ENCODE assay signal across 9 mouse cellular contexts in genomic region chr2:130577632-130578031, GRCm38 (mm10). TPM values are rescaled to one million over a fixed set of nuclear protein-coding genes. Genes with fewer than 3 reads are reported as not detected.
A peak's percentile ranks its signal among the peaks of the same experiment; 100 is the strongest.
DNase-seq lines count a peak whose midpoint lies in the region; ATAC-seq and TF ChIP-seq lines count a peak whose summit lies in the region.
"Had no signal": no experiment of that assay in that cellular context is flagged by ENCODE, and none has a peak within 500 bp of the region (broad histone marks: within the 10 kb centered on the region; RNA-seq: fewer than 3 reads in every experiment).

No protein-coding gene starts in this region.

- no peak for ATAC-seq in embryonic facial prominence, embryonic 14.5 days (ENCODE audit: low read depth)
- ATAC-seq in intestine, embryonic 16.5 days, result peak; percentile 71
- ATAC-seq in liver, postnatal 0 days, result peak; percentile 93
- no peak; the same call in 1 of the 2 replicates for ATAC-seq in neural tube, embryonic 15.5 days (ENCODE audit: low FRiP score)

- DNase-seq in 3134 (ENCODE audit: extremely low read depth, insufficient read length, low spot score) (peak; percentile 69), ES-CJ7 (ENCODE audit: low read depth, low spot score) (peak; percentile 43)
- no peak for DNase-seq in embryonic facial prominence, embryonic 14.5 days (ENCODE audit: low spot score)
- DNase-seq in liver, postnatal 0 days, result peak; percentile 73
- DNase-seq in yolk sac, embryonic 10.5 days (ENCODE audit: low spot score), result no peak
- no peak for DNase-seq in left cerebral cortex, adult 2 months (ENCODE audit: extremely low spot score in 1 of 2, low spot score in 2 of 2)

- no peak overlapping the region for H3K27ac ChIP-seq in embryonic facial prominence, embryonic 14.5 days (replicated peaks; ENCODE audit: low read depth, low read length)
- H3K27ac ChIP-seq in intestine, embryonic 16.5 days (ENCODE audit: low read length), result no peak overlapping the region
- no peak overlapping the region for H3K27ac ChIP-seq in liver, postnatal 0 days (ENCODE audit: low read depth)
- H3K27ac ChIP-seq in neural tube, embryonic 15.5 days (replicated peaks), result no peak overlapping the region
- no peak overlapping the region for H3K27ac ChIP-seq in left cerebral cortex, adult 2 months

- H3K4me1 ChIP-seq in embryonic facial prominence, embryonic 14.5 days (ENCODE audit: control insufficient read depth, insufficient read depth, low read length), result 0 out of 2 replicates have a peak, but pooled peaks cover 5% of the 10 kb centered on the region
- peaks cover 22% of the 10 kb centered on the region; the same call in 1 of the 2 replicates for H3K4me1 ChIP-seq in intestine, embryonic 16.5 days (ENCODE audit: control insufficient read depth, insufficient read depth, low read length)
- H3K4me1 ChIP-seq in liver, postnatal 0 days (ENCODE audit: insufficient read depth), result peaks cover 11% of the 10 kb centered on the region; the same call in 1 of the 2 replicates
- peaks cover 31% of the 10 kb centered on the region for H3K4me1 ChIP-seq in neural tube, embryonic 15.5 days

- no peak for TF ChIP-seq CTCF in liver, postnatal 0 days (IDR thresholded peaks at IDR 0.05; ENCODE audit: low read depth)
- TF ChIP-seq CTCF in left cerebral cortex, adult 2 months (IDR thresholded peaks at IDR 0.05), result no peak

- no peak overlapping the region for H3K9ac ChIP-seq in embryonic facial prominence, embryonic 14.5 days (ENCODE audit: low read depth, low read length)
- H3K9ac ChIP-seq in intestine, embryonic 16.5 days (ENCODE audit: low read depth, low read length), result no peak overlapping the region
- H3K9ac ChIP-seq in liver, postnatal 0 days (replicated peaks), result no peak overlapping the region
- H3K9ac ChIP-seq in neural tube, embryonic 15.5 days (replicated peaks), result no peak overlapping the region

- peak overlapping the region; percentile 57; the same call in 1 of the 2 replicates for H3K4me2 ChIP-seq in embryonic facial prominence, embryonic 14.5 days (ENCODE audit: low read depth, low read length)
- H3K4me2 ChIP-seq in intestine, embryonic 16.5 days (ENCODE audit: low read depth, low read length), result peak overlapping the region; percentile 44
- H3K4me2 ChIP-seq in liver, postnatal 0 days (ENCODE audit: low read depth, low read length), result peak overlapping the region; percentile 27
- H3K4me2 ChIP-seq in neural tube, embryonic 15.5 days, result peak overlapping the region; percentile 27

- TF ChIP-seq EP300 in liver, postnatal 0 days (IDR thresholded peaks at IDR 0.05; ENCODE audit: low read depth), result no peak

- H3K9me3 ChIP-seq in embryonic facial prominence, embryonic 14.5 days (ENCODE audit: control insufficient read depth, low read length), result no peaks in the 10 kb centered on the region
- H3K9me3 ChIP-seq in intestine, embryonic 16.5 days (ENCODE audit: control insufficient read depth, low read length), result no peaks in the 10 kb centered on the region
- no peaks in the 10 kb centered on the region for H3K9me3 ChIP-seq in liver, postnatal 0 days (ENCODE audit: low read length)
- no peaks in the 10 kb centered on the region for H3K9me3 ChIP-seq in neural tube, embryonic 15.5 days (replicated peaks)

- 3% methylated on average over 9 of the region's 12 CpGs for WGBS in embryonic facial prominence, embryonic 14.5 days
- 8% methylated on average over 12 of the region's 12 CpGs for WGBS in intestine, embryonic 16.5 days
- WGBS in liver, postnatal 0 days (ENCODE audit: insufficient replicate concordance), result 5% methylated on average over 12 of the region's 12 CpGs
- WGBS in neural tube, embryonic 15.5 days, result 3% methylated on average over 12 of the region's 12 CpGs

- H3K36me3 ChIP-seq in embryonic facial prominence, embryonic 14.5 days (ENCODE audit: control insufficient read depth, insufficient read depth, low read length), result no peaks in the 10 kb centered on the region
- H3K36me3 ChIP-seq in intestine, embryonic 16.5 days (ENCODE audit: control insufficient read depth, insufficient read depth, low read length), result no peaks in the 10 kb centered on the region
- H3K36me3 ChIP-seq in liver, postnatal 0 days (replicated peaks; ENCODE audit: insufficient read depth, low read length), result no peaks in the 10 kb centered on the region
- no peaks in the 10 kb centered on the region for H3K36me3 ChIP-seq in neural tube, embryonic 15.5 days

- peak overlapping the region; percentile 17 for H3K4me3 ChIP-seq in embryonic facial prominence, embryonic 14.5 days (ENCODE audit: low read depth, low read length)
- H3K4me3 ChIP-seq in intestine, embryonic 16.5 days (ENCODE audit: low read length), result no peak overlapping the region
- no peak overlapping the region for H3K4me3 ChIP-seq in liver, postnatal 0 days (ENCODE audit: low read depth, low read length)
- H3K4me3 ChIP-seq in neural tube, embryonic 15.5 days (replicated peaks), result 0 out of 2 replicates have a peak overlapping the region, but pooled peaks have one; percentile 2
- H3K4me3 ChIP-seq in left cerebral cortex, adult 2 months, result no peak overlapping the region

- intact Hi-C loops in left cerebral cortex, adult 2 months (cut with DNase I), result no loop called here

- H3K27me3 ChIP-seq in embryonic facial prominence, embryonic 14.5 days (replicated peaks; ENCODE audit: control insufficient read depth, insufficient read depth, low read length), result peaks cover 80% of the 10 kb centered on the region
- H3K27me3 ChIP-seq in intestine, embryonic 16.5 days (replicated peaks; ENCODE audit: control insufficient read depth, insufficient read depth, low read length), result peaks cover 68% of the 10 kb centered on the region
- peaks cover 73% of the 10 kb centered on the region for H3K27me3 ChIP-seq in liver, postnatal 0 days (ENCODE audit: insufficient read depth, low read length)
- H3K27me3 ChIP-seq in neural tube, embryonic 15.5 days (replicated peaks), result peaks cover 82% of the 10 kb centered on the region

RNA-seq across cellular contexts. Expression of gene Oxt, which starts 1.7 kb away (rescaled TPM):
- polyA plus RNA-seq in embryonic facial prominence, embryonic 14.5 days (2014; fragmentation: Nextera tagmentation; extraction: Ambion mirVana), result not detected in 2 replicates
- not detected in 2 replicates for polyA plus RNA-seq in intestine, embryonic 16.5 days (2015; fragmentation: Nextera tagmentation; extraction: Ambion mirVana)
- not detected in 2 replicates for polyA plus RNA-seq in liver, postnatal 0 days (2015; fragmentation: Nextera tagmentation; extraction: Ambion mirVana)
- not detected in 2 replicates for polyA plus RNA-seq in neural tube, embryonic 15.5 days (2015; fragmentation: Nextera tagmentation; extraction: Ambion mirVana)
- 1 to 10 TPM in 1 of 2 experiments, not detected in 1; 4.4 TPM for total RNA-seq in left cerebral cortex, adult 2 months (2021)
- polyA plus RNA-seq: stomach, embryonic 14.5 days had no signal

RNA-seq across cellular contexts. Expression of gene Avp, which starts 4.7 kb away (rescaled TPM):
- not detected in 2 replicates for polyA plus RNA-seq in embryonic facial prominence, embryonic 14.5 days (2014; fragmentation: Nextera tagmentation; extraction: Ambion mirVana)
- polyA plus RNA-seq in intestine, embryonic 16.5 days (2015; fragmentation: Nextera tagmentation; extraction: Ambion mirVana), result not detected in 2 replicates
- not detected in 2 replicates for polyA plus RNA-seq in liver, postnatal 0 days (2015; fragmentation: Nextera tagmentation; extraction: Ambion mirVana)
- polyA plus RNA-seq in neural tube, embryonic 15.5 days (2015; fragmentation: Nextera tagmentation; extraction: Ambion mirVana), result not detected in 2 replicates
- total RNA-seq in left cerebral cortex, adult 2 months (2021), result 10 to 100 TPM in 1 of 2 experiments, not detected in 1; 22.8 TPM
- polyA plus RNA-seq: stomach, embryonic 14.5 days had no signal

RNA-seq across cellular contexts. Expression of gene Mrps26, which starts 14.1 kb away (rescaled TPM):
- polyA plus RNA-seq in embryonic facial prominence, embryonic 14.5 days (2014; fragmentation: Nextera tagmentation; extraction: Ambion mirVana), result 88.6 and 91.7 TPM in 2 replicates
- polyA plus RNA-seq in intestine, embryonic 16.5 days (2015; fragmentation: Nextera tagmentation; extraction: Ambion mirVana), result 92.2 and 96.8 TPM in 2 replicates
- 38.8 and 39.8 TPM in 2 replicates for polyA plus RNA-seq in liver, postnatal 0 days (2015; fragmentation: Nextera tagmentation; extraction: Ambion mirVana)
- 105 and 107 TPM in 2 replicates for polyA plus RNA-seq in neural tube, embryonic 15.5 days (2015; fragmentation: Nextera tagmentation; extraction: Ambion mirVana)
- 10 to 100 TPM; 72.6 to 75.6 TPM for total RNA-seq in left cerebral cortex, adult 2 months (2021)

RNA-seq across cellular contexts. Expression of gene Fastkd5, which starts 52.2 kb away (rescaled TPM):
- polyA plus RNA-seq in embryonic facial prominence, embryonic 14.5 days (2014; fragmentation: Nextera tagmentation; extraction: Ambion mirVana), result 14.7 and 15.4 TPM in 2 replicates
- 15.5 and 16.2 TPM in 2 replicates for polyA plus RNA-seq in intestine, embryonic 16.5 days (2015; fragmentation: Nextera tagmentation; extraction: Ambion mirVana)
- polyA plus RNA-seq in liver, postnatal 0 days (2015; fragmentation: Nextera tagmentation; extraction: Ambion mirVana), result 5.9 and 7.2 TPM in 2 replicates
- 9.5 and 10.8 TPM in 2 replicates for polyA plus RNA-seq in neural tube, embryonic 15.5 days (2015; fragmentation: Nextera tagmentation; extraction: Ambion mirVana)
- 1 to 10 TPM; 7.9 to 8.7 TPM for total RNA-seq in left cerebral cortex, adult 2 months (2021)

RNA-seq across cellular contexts. Expression of gene Ubox5, which starts 52.2 kb away (rescaled TPM):
- 9.9 and 14.2 TPM in 2 replicates for polyA plus RNA-seq in embryonic facial prominence, embryonic 14.5 days (2014; fragmentation: Nextera tagmentation; extraction: Ambion mirVana)
- 11.7 and 12.0 TPM in 2 replicates for polyA plus RNA-seq in intestine, embryonic 16.5 days (2015; fragmentation: Nextera tagmentation; extraction: Ambion mirVana)
- 2.6 TPM in 2 replicates for polyA plus RNA-seq in liver, postnatal 0 days (2015; fragmentation: Nextera tagmentation; extraction: Ambion mirVana)
- polyA plus RNA-seq in neural tube, embryonic 15.5 days (2015; fragmentation: Nextera tagmentation; extraction: Ambion mirVana), result 10.0 and 11.3 TPM in 2 replicates
- total RNA-seq in left cerebral cortex, adult 2 months (2021), result 10 to 100 TPM; 10.0 to 12.5 TPM

Comparison
In these comparisons a context has a peak if more than half of its experiments do, and no peak if none do; other contexts are left out.
1. DNase-seq: peak in 3134 (single experiment), ES-CJ7 (single experiment) and liver, postnatal 0 days (single experiment); none in embryonic facial prominence, embryonic 14.5 days (single experiment), yolk sac, embryonic 10.5 days (single experiment) and left cerebral cortex, adult 2 months (0 of 2).
2. ATAC-seq: peak in intestine, embryonic 16.5 days (single experiment) and liver, postnatal 0 days (single experiment); none in embryonic facial prominence, embryonic 14.5 days (single experiment) and neural tube, embryonic 15.5 days (single experiment).
3. H3K4me3 ChIP-seq: peak in embryonic facial prominence, embryonic 14.5 days (single experiment) and neural tube, embryonic 15.5 days (single experiment); none in intestine, embryonic 16.5 days (single experiment), liver, postnatal 0 days (single experiment) and left cerebral cortex, adult 2 months (single experiment).
4. Peak in every context shown above with its lines, with median percentiles within 50 percentile points of each other: H3K4me2 ChIP-seq.